Mouse (Mus musculus): ENCODE measurements around the gene Lsm7. TPM values are rescaled to one million over a fixed set of nuclear protein-coding genes. Genes with fewer than 3 reads are reported as not detected.

The Lsm7 gene
- polyA plus RNA-seq, 1 experiment from 2014 or later = 412 TPM

DNA sequence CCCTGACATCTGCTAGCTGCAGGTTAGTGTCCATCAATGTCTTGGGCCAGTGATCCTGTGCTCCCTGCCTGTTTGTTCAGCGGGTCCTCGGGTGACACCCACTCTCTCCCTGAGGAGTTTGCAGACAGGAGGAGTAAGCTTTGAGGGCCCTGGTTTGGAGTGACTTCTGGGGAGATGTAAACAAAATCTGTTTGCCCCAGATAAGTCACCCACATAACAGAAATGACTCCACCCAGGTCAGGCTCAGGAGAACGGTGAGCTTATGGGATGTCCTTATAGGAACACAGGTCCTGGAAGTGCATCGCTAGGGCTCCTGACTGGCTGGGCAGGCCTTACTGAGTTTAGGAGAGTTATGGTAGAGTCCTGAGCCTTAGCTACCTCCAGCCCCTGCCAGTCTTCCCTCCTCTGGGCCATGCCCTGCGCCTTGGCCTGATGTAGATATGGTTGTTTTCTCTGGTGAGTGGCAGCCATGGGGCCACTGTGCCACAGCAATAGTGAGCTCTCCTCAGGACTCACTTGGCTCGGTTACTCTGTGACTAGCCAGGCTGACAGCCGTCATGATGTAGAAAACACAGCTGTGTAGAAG is 3.4 kb upstream of the Lsm7 start:
- no peaks in the 10 kb centered on the region for H3K27me3 ChIP-seq (replicated peaks; ENCODE audit: control insufficient read depth, insufficient read depth, low read length)
- peaks cover 17% of the 10 kb centered on the region for H3K4me1 ChIP-seq (replicated peaks; ENCODE audit: control insufficient read depth, insufficient read depth, low read length)
- ATAC-seq (replicated peaks; ENCODE audit: low FRiP score, low TSS enrichment, low read depth) (no peak), DNase-seq (ENCODE audit: low spot score) (no peak)
- H3K4me3 ChIP-seq (ENCODE audit: low read depth, low read length) = no peak overlapping the region
- peaks cover 21% of the 10 kb centered on the region for H3K36me3 ChIP-seq (ENCODE audit: control insufficient read depth, insufficient read depth, low read length)
- no peak overlapping the region; the same call in 1 of the 2 replicates for H3K27ac ChIP-seq (ENCODE audit: low read depth)
- WGBS = 61% methylated on average over 7 of the region's 7 CpGs
- no peaks in the 10 kb centered on the region for H3K9me3 ChIP-seq (ENCODE audit: control insufficient read depth, low read length)
- no peak overlapping the region for H3K9ac ChIP-seq (ENCODE audit: low read length)
- H3K4me2 ChIP-seq (ENCODE audit: low read length) = no peak overlapping the region

DNA sequence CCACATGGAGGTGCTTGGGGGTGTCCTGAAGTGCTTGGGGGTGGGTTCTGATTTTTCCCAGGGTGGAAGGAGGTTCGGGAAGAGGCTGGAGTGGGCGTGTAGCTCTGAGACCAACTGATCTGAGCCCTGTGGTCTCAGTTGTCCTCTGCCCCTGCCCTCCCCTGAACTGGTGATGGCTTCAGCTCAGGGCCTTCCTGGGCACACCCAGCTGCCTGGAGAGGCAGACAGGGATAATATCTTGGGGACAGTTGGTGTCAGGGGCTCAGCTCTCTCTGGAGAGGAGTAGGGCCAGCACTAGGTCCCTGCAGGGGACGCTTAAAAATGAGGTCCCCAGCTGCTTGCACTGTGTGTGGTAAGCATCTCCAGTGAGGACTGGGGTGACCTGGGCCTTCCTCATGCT is 2.8 kb upstream of the Lsm7 start:
- Histone ChIP-seq H3K9me3 (ENCODE audit: control insufficient read depth, low read length) (no peaks in the 10 kb centered on the region), H3K9ac (ENCODE audit: low read length) (peak overlapping the region; percentile 16; the same call in 1 of the 2 replicates), H3K4me3 (ENCODE audit: low read depth, low read length) (no peak overlapping the region), H3K27me3 (replicated peaks; ENCODE audit: control insufficient read depth, insufficient read depth, low read length) (no peaks in the 10 kb centered on the region), H3K27ac (ENCODE audit: low read depth) (no peak overlapping the region; the same call in 1 of the 2 replicates), H3K36me3 (ENCODE audit: control insufficient read depth, insufficient read depth, low read length) (peaks cover 24% of the 10 kb centered on the region), H3K4me1 (replicated peaks; ENCODE audit: control insufficient read depth, insufficient read depth, low read length) (peaks cover 17% of the 10 kb centered on the region), H3K4me2 (ENCODE audit: low read length) (no peak overlapping the region)
- DNase-seq (ENCODE audit: low spot score) (no peak), ATAC-seq (replicated peaks; ENCODE audit: low FRiP score, low TSS enrichment, low read depth) (no peak)
- 61% methylated on average over 3 of the region's 3 CpGs for WGBS

DNA sequence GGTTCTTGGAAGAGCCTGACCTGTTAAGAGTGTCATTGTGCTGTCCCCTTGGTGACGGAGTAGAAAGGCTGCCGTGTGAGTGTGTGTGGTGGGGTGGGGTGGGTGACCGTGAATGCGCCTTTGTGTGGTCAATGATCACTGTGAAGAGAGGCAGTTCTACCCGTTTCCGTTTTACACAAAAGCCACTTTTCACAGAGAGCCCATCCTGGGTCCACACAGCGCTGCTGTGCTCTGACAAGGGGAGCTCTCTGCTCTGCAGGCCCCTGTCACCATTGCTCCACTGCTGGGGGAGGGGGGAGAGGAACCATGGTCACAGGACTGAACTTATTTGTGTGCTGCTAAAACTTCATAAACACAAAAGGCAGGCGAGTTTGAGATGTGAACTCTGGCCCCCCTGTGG is 2.4 kb upstream of the Lsm7 start:
- Histone ChIP-seq H3K27me3 (replicated peaks; ENCODE audit: control insufficient read depth, insufficient read depth, low read length) (no peaks in the 10 kb centered on the region), H3K36me3 (ENCODE audit: control insufficient read depth, insufficient read depth, low read length) (peaks cover 20% of the 10 kb centered on the region), H3K4me1 (replicated peaks; ENCODE audit: control insufficient read depth, insufficient read depth, low read length) (peaks cover 17% of the 10 kb centered on the region), H3K4me3 (ENCODE audit: low read depth, low read length) (no peak overlapping the region), H3K4me2 (ENCODE audit: low read length) (no peak overlapping the region; the same call in 1 of the 2 replicates), H3K27ac (ENCODE audit: low read depth) (no peak overlapping the region), H3K9ac (ENCODE audit: low read length) (no peak overlapping the region; the same call in 1 of the 2 replicates), H3K9me3 (ENCODE audit: control insufficient read depth, low read length) (no peaks in the 10 kb centered on the region)
- no peak for DNase-seq (ENCODE audit: low spot score)
- ATAC-seq (replicated peaks; ENCODE audit: low FRiP score, low TSS enrichment, low read depth) = no peak
- WGBS = 65% methylated on average over 8 of the region's 8 CpGs

DNA sequence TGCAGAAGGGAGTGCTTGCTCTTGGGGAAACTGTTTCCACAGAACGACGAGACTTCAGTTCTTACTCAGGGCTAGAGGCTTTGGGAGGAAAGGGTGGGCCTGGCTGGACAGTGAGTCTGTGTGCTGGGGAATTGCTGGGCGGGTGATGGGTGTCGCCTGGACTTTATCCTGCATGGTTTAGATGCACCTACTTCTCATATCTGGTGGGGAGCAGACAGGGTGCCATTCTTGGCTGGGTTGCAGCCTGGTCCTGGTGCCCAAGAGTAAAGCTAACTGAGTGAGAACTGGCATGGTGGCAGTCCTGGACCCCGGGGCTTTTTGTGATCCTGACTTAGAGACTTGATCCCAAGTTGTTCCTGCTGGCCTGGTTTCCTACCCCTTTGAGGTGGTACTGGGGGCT is 1.9 kb upstream of the Lsm7 start:
- Histone ChIP-seq H3K27ac (ENCODE audit: low read depth) (no peak overlapping the region), H3K27me3 (replicated peaks; ENCODE audit: control insufficient read depth, insufficient read depth, low read length) (no peaks in the 10 kb centered on the region), H3K4me2 (ENCODE audit: low read length) (no peak overlapping the region; the same call in 1 of the 2 replicates), H3K9me3 (ENCODE audit: control insufficient read depth, low read length) (no peaks in the 10 kb centered on the region), H3K4me3 (ENCODE audit: low read depth, low read length) (no peak overlapping the region), H3K36me3 (ENCODE audit: control insufficient read depth, insufficient read depth, low read length) (peaks cover 20% of the 10 kb centered on the region), H3K4me1 (replicated peaks; ENCODE audit: control insufficient read depth, insufficient read depth, low read length) (peaks cover 17% of the 10 kb centered on the region), H3K9ac (ENCODE audit: low read length) (no peak overlapping the region)
- no peak for DNase-seq (ENCODE audit: low spot score)
- WGBS = 64% methylated on average over 5 of the region's 5 CpGs
- ATAC-seq (replicated peaks; ENCODE audit: low FRiP score, low TSS enrichment, low read depth) = no peak

DNA sequence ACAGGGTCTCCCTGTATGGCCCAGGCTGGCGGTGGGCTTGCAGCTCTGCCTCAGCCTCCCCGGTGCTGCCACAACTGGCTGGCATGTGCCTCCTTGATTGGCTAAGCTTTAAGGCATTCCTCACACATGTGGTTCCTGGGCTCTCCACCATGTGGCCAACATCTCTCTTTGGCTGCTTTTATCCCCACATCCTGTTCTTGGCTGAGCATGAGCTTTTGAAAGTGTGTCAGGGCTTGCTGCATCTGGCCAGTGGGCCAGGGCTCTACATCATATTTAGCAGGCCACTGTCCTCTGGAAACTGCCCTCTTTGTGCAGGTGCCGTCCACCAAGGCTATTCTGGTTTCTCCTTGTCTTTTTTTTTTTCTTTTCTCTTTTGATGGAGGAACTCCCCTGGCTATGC is 1.3 kb upstream of the Lsm7 start:
- H3K4me3 ChIP-seq (ENCODE audit: low read depth, low read length) = peak overlapping the region; percentile 99
- ATAC-seq (replicated peaks; ENCODE audit: low FRiP score, low TSS enrichment, low read depth) (no peak), DNase-seq (ENCODE audit: low spot score) (no peak)
- H3K9ac ChIP-seq (ENCODE audit: low read length) = peak overlapping the region; percentile 80; the same call in 1 of the 2 replicates
- no peaks in the 10 kb centered on the region for H3K9me3 ChIP-seq (ENCODE audit: control insufficient read depth, low read length)
- H3K27me3 ChIP-seq (replicated peaks; ENCODE audit: control insufficient read depth, insufficient read depth, low read length) = no peaks in the 10 kb centered on the region
- 55% methylated on average over 3 of the region's 3 CpGs for WGBS
- H3K36me3 ChIP-seq (ENCODE audit: control insufficient read depth, insufficient read depth, low read length) = peaks cover 20% of the 10 kb centered on the region
- no peak overlapping the region for H3K27ac ChIP-seq (ENCODE audit: low read depth)
- H3K4me1 ChIP-seq (replicated peaks; ENCODE audit: control insufficient read depth, insufficient read depth, low read length) = peaks cover 17% of the 10 kb centered on the region
- H3K4me2 ChIP-seq (ENCODE audit: low read length) = peak overlapping the region; percentile 99

DNA sequence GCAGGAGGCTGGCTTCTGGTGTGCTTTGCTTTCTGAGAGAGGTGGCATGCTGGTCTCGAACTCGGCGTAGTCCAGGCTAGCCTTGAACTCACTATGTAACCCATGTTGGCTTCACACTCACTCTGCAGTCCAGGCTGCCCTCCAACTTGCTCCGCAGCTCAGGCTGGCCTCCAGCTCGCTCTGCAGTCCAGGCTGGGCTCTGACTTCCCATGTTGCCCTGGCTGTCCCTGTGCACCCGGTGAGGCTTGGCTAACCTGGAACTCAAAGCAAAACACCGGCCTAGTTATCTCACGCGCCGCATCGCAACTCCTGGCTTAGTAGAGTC is 702 bp upstream of the Lsm7 start:
- Histone ChIP-seq H3K27me3 (replicated peaks; ENCODE audit: control insufficient read depth, insufficient read depth, low read length) (no peaks in the 10 kb centered on the region), H3K36me3 (ENCODE audit: control insufficient read depth, insufficient read depth, low read length) (peaks cover 23% of the 10 kb centered on the region), H3K9ac (ENCODE audit: low read length) (peak overlapping the region; percentile 80), H3K27ac (ENCODE audit: low read depth) (no peak overlapping the region), H3K9me3 (ENCODE audit: control insufficient read depth, low read length) (no peaks in the 10 kb centered on the region), H3K4me1 (replicated peaks; ENCODE audit: control insufficient read depth, insufficient read depth, low read length) (peaks cover 17% of the 10 kb centered on the region), H3K4me3 (ENCODE audit: low read depth, low read length) (peak overlapping the region; percentile 99), H3K4me2 (ENCODE audit: low read length) (peak overlapping the region; percentile 99)
- 25% methylated on average over 11 of the region's 11 CpGs for WGBS
- no peak for ATAC-seq (replicated peaks; ENCODE audit: low FRiP score, low TSS enrichment, low read depth)
- DNase-seq (ENCODE audit: low spot score) = peak; percentile 63

DNA sequence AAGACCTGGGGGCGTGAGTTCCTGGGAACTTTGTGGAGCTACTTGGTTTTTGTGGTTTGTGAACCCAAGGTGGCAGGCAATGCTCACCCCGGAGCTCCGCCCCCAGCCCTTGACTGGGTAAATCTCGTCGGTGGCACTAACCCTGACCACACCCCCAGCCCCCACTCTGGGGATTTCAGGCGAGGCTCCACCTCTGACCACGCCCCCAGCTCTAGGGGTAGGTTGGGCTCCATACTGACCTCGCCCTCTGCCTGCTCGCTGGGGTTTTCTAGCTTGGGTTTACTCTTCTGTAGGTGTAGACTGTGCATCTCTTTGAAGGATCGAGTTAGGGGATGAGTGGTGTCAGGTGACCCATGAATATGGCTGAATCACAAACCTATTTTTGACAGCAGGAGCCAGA is 6.4 kb downstream of the Lsm7 start:
- H3K4me1 ChIP-seq (replicated peaks; ENCODE audit: control insufficient read depth, insufficient read depth, low read length) = 0 out of 2 replicates have a peak, but pooled peaks cover 4% of the 10 kb centered on the region
- DNase-seq (ENCODE audit: low spot score) = no peak
- no peaks in the 10 kb centered on the region for H3K9me3 ChIP-seq (ENCODE audit: control insufficient read depth, low read length)
- H3K4me3 ChIP-seq (ENCODE audit: low read depth, low read length) = no peak overlapping the region
- peaks cover 24% of the 10 kb centered on the region for H3K27me3 ChIP-seq (replicated peaks; ENCODE audit: control insufficient read depth, insufficient read depth, low read length)
- peaks cover 22% of the 10 kb centered on the region for H3K36me3 ChIP-seq (ENCODE audit: control insufficient read depth, insufficient read depth, low read length)
- peak; percentile 40; the same call in 1 of the 2 replicates for ATAC-seq (replicated peaks; ENCODE audit: low FRiP score, low TSS enrichment, low read depth)
- WGBS = 12% methylated on average over 10 of the region's 10 CpGs
- no peak overlapping the region for H3K9ac ChIP-seq (ENCODE audit: low read length)
- no peak overlapping the region for H3K4me2 ChIP-seq (ENCODE audit: low read length)
- no peak overlapping the region for H3K27ac ChIP-seq (ENCODE audit: low read depth)

DNA sequence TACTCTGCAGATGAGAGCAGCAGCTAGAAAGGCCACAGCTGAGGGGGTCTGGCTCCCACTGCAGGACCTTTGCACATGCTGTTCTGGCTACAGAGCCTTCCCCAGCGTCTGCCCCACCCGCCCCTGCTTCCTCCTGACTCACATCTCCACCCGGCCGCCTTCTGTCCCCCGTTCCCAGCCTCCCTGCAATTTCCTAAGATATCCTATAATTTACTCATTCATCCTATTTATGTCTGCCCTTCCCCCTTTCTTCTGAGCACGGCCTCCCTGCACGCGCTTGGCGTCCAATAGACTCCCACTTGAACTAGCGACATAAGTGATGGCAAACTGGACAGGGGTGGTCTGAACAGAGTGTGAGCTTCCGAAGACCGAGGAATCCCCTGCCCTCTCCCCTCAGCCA is 9.3 kb downstream of the Lsm7 start:
- H3K9ac ChIP-seq (ENCODE audit: low read length) = no peak overlapping the region
- H3K9me3 ChIP-seq (ENCODE audit: control insufficient read depth, low read length) = no peaks in the 10 kb centered on the region
- ATAC-seq (replicated peaks; ENCODE audit: low FRiP score, low TSS enrichment, low read depth) = no peak
- no peak overlapping the region for H3K27ac ChIP-seq (ENCODE audit: low read depth)
- no peak for DNase-seq (ENCODE audit: low spot score)
- H3K4me2 ChIP-seq (ENCODE audit: low read length) = no peak overlapping the region
- peaks cover 44% of the 10 kb centered on the region for H3K27me3 ChIP-seq (replicated peaks; ENCODE audit: control insufficient read depth, insufficient read depth, low read length)
- H3K4me3 ChIP-seq (ENCODE audit: low read depth, low read length) = no peak overlapping the region
- H3K4me1 ChIP-seq (replicated peaks; ENCODE audit: control insufficient read depth, insufficient read depth, low read length) = 0 out of 2 replicates have a peak, but pooled peaks cover 4% of the 10 kb centered on the region
- no peaks in the 10 kb centered on the region for H3K36me3 ChIP-seq (ENCODE audit: control insufficient read depth, insufficient read depth, low read length)
- 69% methylated on average over 12 of the region's 12 CpGs for WGBS

DNA sequence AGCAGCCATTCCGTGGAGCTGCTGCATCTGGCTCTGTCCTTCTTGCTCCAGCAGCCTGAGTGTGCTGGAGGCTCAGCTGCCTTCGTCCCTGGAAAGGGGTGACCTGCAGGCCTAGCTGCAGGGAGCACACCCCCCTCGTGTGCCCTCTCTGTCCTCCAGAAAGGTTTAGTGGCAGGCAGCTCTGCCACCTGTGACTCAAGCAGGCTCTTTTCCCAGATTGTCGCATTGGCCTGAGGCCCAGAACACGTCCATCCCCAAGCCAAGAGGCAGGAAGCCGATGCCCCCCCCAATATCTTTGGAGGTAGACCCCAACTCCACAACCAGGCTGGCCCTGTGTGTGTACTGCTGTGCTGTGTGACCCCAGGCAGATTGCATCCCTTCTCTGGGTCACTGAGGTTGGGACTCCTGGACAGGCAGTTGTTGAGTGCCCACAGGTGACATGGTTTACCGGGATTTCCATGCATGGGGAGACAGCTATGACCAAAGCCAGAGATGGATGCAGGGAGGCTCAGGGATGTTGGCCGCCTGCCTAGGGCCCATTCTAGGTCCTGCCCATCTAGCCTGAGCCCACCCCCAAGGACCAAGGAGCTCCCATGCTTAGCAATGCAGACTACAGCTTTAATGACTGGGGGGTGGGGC is 9.8 kb downstream of the Lsm7 start:
- ATAC-seq (replicated peaks; ENCODE audit: low FRiP score, low TSS enrichment, low read depth) (no peak), DNase-seq (ENCODE audit: low spot score) (no peak)
- peaks cover 44% of the 10 kb centered on the region for H3K27me3 ChIP-seq (replicated peaks; ENCODE audit: control insufficient read depth, insufficient read depth, low read length)
- no peak overlapping the region for H3K27ac ChIP-seq (ENCODE audit: low read depth)
- H3K9me3 ChIP-seq (ENCODE audit: control insufficient read depth, low read length) = no peaks in the 10 kb centered on the region
- no peak overlapping the region for H3K4me3 ChIP-seq (ENCODE audit: low read depth, low read length)
- H3K4me2 ChIP-seq (ENCODE audit: low read length) = no peak overlapping the region
- WGBS = 58% methylated on average over 8 of the region's 8 CpGs
- no peaks in the 10 kb centered on the region for H3K36me3 ChIP-seq (ENCODE audit: control insufficient read depth, insufficient read depth, low read length)
- H3K9ac ChIP-seq (ENCODE audit: low read length) = no peak overlapping the region
- 0 out of 2 replicates have a peak, but pooled peaks cover 4% of the 10 kb centered on the region for H3K4me1 ChIP-seq (replicated peaks; ENCODE audit: control insufficient read depth, insufficient read depth, low read length)
